8 mouse cellular contexts compared by ENCODE assay signal in genomic region chr13:106935871-106936255, GRCm38 (mm10). TPM values are rescaled to one million over a fixed set of nuclear protein-coding genes. Genes with fewer than 3 reads are reported as not detected.
DNase-seq lines count a peak whose midpoint lies in the region; ATAC-seq and TF ChIP-seq lines count a peak whose summit lies in the region.

No protein-coding gene starts in this region.

- peak overlapping the region; percentile 85; the same call in 1 of the 2 replicates for H3K27ac ChIP-seq in kidney, embryonic 16.5 days (ENCODE audit: low read length)
- H3K27ac ChIP-seq in cortical plate, adult 2 months (ENCODE audit: insufficient read depth, low read length) = no peak overlapping the region
- H3K27ac ChIP-seq in hindbrain, embryonic 15.5 days (replicated peaks) = peak overlapping the region; percentile 87
- peak overlapping the region; percentile 89 for H3K27ac ChIP-seq in midbrain, embryonic 14.5 days (replicated peaks; ENCODE audit: low read depth, low read length)

- 9% methylated on average over 9 of the region's 9 CpGs for WGBS in kidney, embryonic 16.5 days
- 6% methylated on average over 9 of the region's 9 CpGs for WGBS in hindbrain, embryonic 15.5 days
- 9% methylated on average over 9 of the region's 9 CpGs for WGBS in midbrain, embryonic 14.5 days

- no peaks in the 10 kb centered on the region for H3K27me3 ChIP-seq in kidney, embryonic 16.5 days (ENCODE audit: insufficient read depth, low read length)
- H3K27me3 ChIP-seq in hindbrain, embryonic 15.5 days = no peaks in the 10 kb centered on the region
- no peaks in the 10 kb centered on the region for H3K27me3 ChIP-seq in midbrain, embryonic 14.5 days (ENCODE audit: control insufficient read depth, insufficient read depth, low read length)

- ATAC-seq in kidney, embryonic 16.5 days (ENCODE audit: low FRiP score, low TSS enrichment) = no peak
- no peak for ATAC-seq in hindbrain, embryonic 15.5 days (ENCODE audit: low FRiP score, low read depth)
- ATAC-seq in midbrain, embryonic 14.5 days (ENCODE audit: low FRiP score, low TSS enrichment) = no peak

- H3K4me1 ChIP-seq in kidney, embryonic 16.5 days (ENCODE audit: insufficient read depth, low read length) = peaks cover 5% of the 10 kb centered on the region
- no peaks in the 10 kb centered on the region for H3K4me1 ChIP-seq in cortical plate, adult 2 months (ENCODE audit: control insufficient read depth, insufficient read depth, low read length)
- peaks cover 21% of the 10 kb centered on the region for H3K4me1 ChIP-seq in hindbrain, embryonic 15.5 days (replicated peaks)
- peaks cover 8% of the 10 kb centered on the region; the same call in 1 of the 2 replicates for H3K4me1 ChIP-seq in midbrain, embryonic 14.5 days (ENCODE audit: control insufficient read depth, insufficient read depth, low read length)

- H3K36me3 ChIP-seq in kidney, embryonic 16.5 days (ENCODE audit: insufficient read depth, low read length) = no peaks in the 10 kb centered on the region
- no peaks in the 10 kb centered on the region for H3K36me3 ChIP-seq in hindbrain, embryonic 15.5 days
- H3K36me3 ChIP-seq in midbrain, embryonic 14.5 days (ENCODE audit: control insufficient read depth, insufficient read depth, low read length) = no peaks in the 10 kb centered on the region

- no peak for TF ChIP-seq POLR2A in cortical plate, adult 2 months (IDR thresholded peaks at IDR 0.05; ENCODE audit: extremely low read depth, insufficient read depth, low read length)

- peak overlapping the region; percentile 95 for H3K9ac ChIP-seq in kidney, embryonic 16.5 days (replicated peaks; ENCODE audit: low read length)
- peak overlapping the region; percentile 79 for H3K9ac ChIP-seq in hindbrain, embryonic 15.5 days
- H3K9ac ChIP-seq in midbrain, embryonic 14.5 days (replicated peaks; ENCODE audit: low read length) = peak overlapping the region; percentile 84

- H3K4me3 ChIP-seq in kidney, embryonic 16.5 days (ENCODE audit: low read length) = peak overlapping the region; percentile 99
- peak overlapping the region; percentile 93 for H3K4me3 ChIP-seq in cortical plate, adult 2 months (ENCODE audit: insufficient read depth, low read length)
- H3K4me3 ChIP-seq in hindbrain, embryonic 15.5 days = peak overlapping the region; percentile 76
- peak overlapping the region; percentile 95 for H3K4me3 ChIP-seq in midbrain, embryonic 14.5 days (replicated peaks; ENCODE audit: low read depth, low read length)

- TF ChIP-seq CTCF in cortical plate, adult 2 months (IDR thresholded peaks at IDR 0.05; ENCODE audit: extremely low read depth, insufficient read depth, low read length) = no peak

- H3K9me3 ChIP-seq in kidney, embryonic 16.5 days (ENCODE audit: low read length) = no peaks in the 10 kb centered on the region
- no peaks in the 10 kb centered on the region for H3K9me3 ChIP-seq in hindbrain, embryonic 15.5 days
- no peaks in the 10 kb centered on the region for H3K9me3 ChIP-seq in midbrain, embryonic 14.5 days (ENCODE audit: control insufficient read depth, low read length)

- no peak for DNase-seq in kidney, adult 11 months
- no peak for DNase-seq in midbrain, embryonic 14.5 days
- no peak for DNase-seq in left cerebral cortex, adult 9 months (ENCODE audit: low spot score in 2 of 2)
- DNase-seq in gastrocnemius, postnatal 25 days = no peak
- DNase-seq in right cerebral cortex, postnatal 25 days = no peak

- H3K4me2 ChIP-seq in kidney, embryonic 16.5 days (replicated peaks; ENCODE audit: low read depth, low read length) = peak overlapping the region; percentile 60
- peak overlapping the region; percentile 69 for H3K4me2 ChIP-seq in hindbrain, embryonic 15.5 days
- peak overlapping the region; percentile 67 for H3K4me2 ChIP-seq in midbrain, embryonic 14.5 days (ENCODE audit: low read length)

RNA-seq across cellular contexts. Expression of gene Ipo11, which starts 0.9 kb away (rescaled TPM):
- polyA plus RNA-seq in kidney, embryonic 16.5 days (2015; fragmentation: Nextera tagmentation; extraction: Ambion mirVana) = 78.2 and 79.0 TPM in 2 replicates
- 45.6 and 50.6 TPM in 2 replicates for polyA plus RNA-seq in cortical plate, adult 2 months (2012; rRNA removed)
- polyA plus RNA-seq in hindbrain, embryonic 15.5 days (2015; fragmentation: Nextera tagmentation; extraction: Ambion mirVana) = 40.0 and 40.1 TPM in 2 replicates
- 36.1 and 45.6 TPM in 2 replicates for polyA plus RNA-seq in midbrain, embryonic 14.5 days (2014; fragmentation: Nextera tagmentation; extraction: Ambion mirVana)
- 10 to 100 TPM; 16.5 TPM for total RNA-seq in gastrocnemius, postnatal 25 days (2021)

RNA-seq across cellular contexts. Expression of gene Dimt1, which starts 11.1 kb away (rescaled TPM):
- polyA plus RNA-seq in kidney, embryonic 16.5 days (2015; fragmentation: Nextera tagmentation; extraction: Ambion mirVana) = 39.9 and 40.1 TPM in 2 replicates
- polyA plus RNA-seq in cortical plate, adult 2 months (2012; rRNA removed) = 23.1 and 26.8 TPM in 2 replicates
- 39.5 and 43.2 TPM in 2 replicates for polyA plus RNA-seq in hindbrain, embryonic 15.5 days (2015; fragmentation: Nextera tagmentation; extraction: Ambion mirVana)
- 43.2 and 44.7 TPM in 2 replicates for polyA plus RNA-seq in midbrain, embryonic 14.5 days (2014; fragmentation: Nextera tagmentation; extraction: Ambion mirVana)
- total RNA-seq in gastrocnemius, postnatal 25 days (2021) = 1 to 10 TPM; 4.3 to 6.6 TPM
